Mouse (Mus musculus): ENCODE data around the gene Sept9. TPM values are rescaled to one million over a fixed set of nuclear protein-coding genes. Genes with fewer than 3 reads are reported as not detected.
A peak's percentile ranks its signal among the peaks of the same experiment; 100 is the strongest.

The Sept9 gene
- polyA plus RNA-seq, 2 experiments: 78.7 to 125 TPM

- Histone ChIP-seq H3K9ac (ENCODE audit: low read depth, low read length, severe bottlenecking) (no peak overlapping the region), H3K27ac (replicated peaks; ENCODE audit: low read depth, low read length) (no peak overlapping the region), H3K4me1 (ENCODE audit: control insufficient read depth, insufficient read depth, low read length) (peaks cover 7% of the 10 kb centered on the region), H3K4me2 (replicated peaks; ENCODE audit: low read depth, low read length, severe bottlenecking) (no peak overlapping the region), H3K9me3 (ENCODE audit: control insufficient read depth, low read length) (no peaks in the 10 kb centered on the region), H3K4me3 (replicated peaks; ENCODE audit: low read length) (no peak overlapping the region), H3K27me3 (ENCODE audit: control insufficient read depth, insufficient read depth, low read length) (no peaks in the 10 kb centered on the region), H3K36me3 (ENCODE audit: control insufficient read depth, insufficient read depth, low read length) (peaks cover 31% of the 10 kb centered on the region)
- no peak for TF ChIP-seq POLR2A (IDR thresholded peaks at IDR 0.05; ENCODE audit: borderline replicate concordance, extremely low read depth, insufficient read depth, insufficient read length)
- 91% methylated on average over 30 of the region's 30 CpGs for WGBS
- no peak for DNase-seq (ENCODE audit: low spot score)
- no peak for ATAC-seq (ENCODE audit: low FRiP score, low read depth)
Measured at GRCm38 (mm10) chr11:117291271-117292059, 92.0 kb downstream of the Sept9 start.

DNA sequence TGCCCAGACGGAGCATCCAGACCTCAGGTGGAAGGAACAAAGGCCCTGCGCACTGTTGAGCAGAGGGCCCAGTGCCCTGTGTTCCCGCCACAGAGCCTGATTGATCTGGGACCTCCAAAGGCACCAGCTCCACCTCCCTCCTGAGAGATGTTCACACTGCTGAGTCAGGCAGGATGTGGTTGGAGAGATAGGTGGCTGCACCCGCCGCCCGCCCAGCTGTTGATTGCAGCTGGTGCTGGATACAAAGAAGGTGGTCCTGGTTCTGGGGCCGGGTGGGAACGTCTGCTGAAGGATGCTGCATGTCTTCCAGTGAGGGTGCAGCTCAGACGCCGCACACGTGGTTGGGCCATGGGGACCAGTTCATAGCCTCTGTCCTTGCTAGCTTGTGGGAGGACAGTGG, 93.0 kb downstream of the Sept9 start:
- no peak overlapping the region for H3K4me3 ChIP-seq (replicated peaks; ENCODE audit: low read length)
- TF ChIP-seq POLR2A (IDR thresholded peaks at IDR 0.05; ENCODE audit: borderline replicate concordance, extremely low read depth, insufficient read depth, insufficient read length): no peak
- no peak overlapping the region for H3K9ac ChIP-seq (ENCODE audit: low read depth, low read length, severe bottlenecking)
- no peaks in the 10 kb centered on the region for H3K27me3 ChIP-seq (ENCODE audit: control insufficient read depth, insufficient read depth, low read length)
- WGBS: 75% methylated on average over 11 of the region's 11 CpGs
- DNase-seq (ENCODE audit: low spot score): no peak
- no peak overlapping the region for H3K4me2 ChIP-seq (replicated peaks; ENCODE audit: low read depth, low read length, severe bottlenecking)
- H3K4me1 ChIP-seq (ENCODE audit: control insufficient read depth, insufficient read depth, low read length): peaks cover 4% of the 10 kb centered on the region
- no peak overlapping the region for H3K27ac ChIP-seq (replicated peaks; ENCODE audit: low read depth, low read length)
- peaks cover 41% of the 10 kb centered on the region for H3K36me3 ChIP-seq (ENCODE audit: control insufficient read depth, insufficient read depth, low read length)
- H3K9me3 ChIP-seq (ENCODE audit: control insufficient read depth, low read length): no peaks in the 10 kb centered on the region
- ATAC-seq (ENCODE audit: low FRiP score, low read depth): no peak

DNA sequence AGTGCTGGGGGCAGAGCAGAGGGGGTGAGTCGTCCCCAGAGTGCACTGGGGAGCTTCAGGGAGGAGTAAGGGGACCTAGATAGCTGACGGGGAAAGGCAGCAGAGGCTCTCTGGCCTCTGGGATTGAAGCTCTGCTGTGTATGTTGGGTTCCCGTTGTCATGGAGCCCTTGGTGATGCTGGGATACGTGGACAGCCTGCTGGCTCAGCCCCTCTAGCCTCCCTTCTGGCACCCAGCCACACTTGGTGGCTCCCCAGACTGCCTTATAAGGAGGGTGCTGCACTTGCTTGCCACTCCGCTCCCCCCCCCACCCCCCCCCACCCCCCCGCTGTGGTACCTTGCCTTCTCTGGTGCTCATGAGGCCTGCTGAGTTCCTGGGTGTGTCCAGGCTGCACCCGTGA, 95.8 kb downstream of the Sept9 start:
- H3K9me3 ChIP-seq (ENCODE audit: control insufficient read depth, low read length): no peaks in the 10 kb centered on the region
- H3K9ac ChIP-seq (ENCODE audit: low read depth, low read length, severe bottlenecking): no peak overlapping the region
- DNase-seq (ENCODE audit: low spot score): no peak
- no peak overlapping the region for H3K4me3 ChIP-seq (replicated peaks; ENCODE audit: low read length)
- H3K36me3 ChIP-seq (ENCODE audit: control insufficient read depth, insufficient read depth, low read length): peaks cover 34% of the 10 kb centered on the region
- H3K4me2 ChIP-seq (replicated peaks; ENCODE audit: low read depth, low read length, severe bottlenecking): no peak overlapping the region
- no peak for TF ChIP-seq POLR2A (IDR thresholded peaks at IDR 0.05; ENCODE audit: borderline replicate concordance, extremely low read depth, insufficient read depth, insufficient read length)
- 78% methylated on average over 6 of the region's 7 CpGs for WGBS
- H3K27ac ChIP-seq (replicated peaks; ENCODE audit: low read depth, low read length): no peak overlapping the region
- no peak for ATAC-seq (ENCODE audit: low FRiP score, low read depth)
- H3K27me3 ChIP-seq (ENCODE audit: control insufficient read depth, insufficient read depth, low read length): no peaks in the 10 kb centered on the region
- H3K4me1 ChIP-seq (ENCODE audit: control insufficient read depth, insufficient read depth, low read length): peaks cover 4% of the 10 kb centered on the region; the same call in 1 of the 2 replicates

DNA sequence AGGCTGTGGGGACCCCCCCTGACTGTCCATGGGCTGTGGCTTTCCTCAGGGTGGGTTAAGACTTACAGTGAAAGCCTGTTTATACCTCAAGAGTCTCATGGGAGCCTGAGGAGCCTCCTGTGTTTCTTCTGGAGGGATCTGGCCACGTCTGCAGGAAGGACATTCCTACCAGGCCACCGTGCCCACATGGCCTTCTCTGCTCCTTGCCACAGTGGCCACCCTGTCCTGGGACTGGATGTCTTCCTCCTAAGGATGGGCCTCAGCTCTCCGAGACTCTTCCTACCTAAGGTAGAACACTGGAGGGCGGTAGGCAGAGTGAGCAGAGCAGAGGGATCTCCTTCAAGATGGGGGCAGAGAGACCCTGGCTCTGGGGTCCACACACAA, 96.6 kb downstream of the Sept9 start:
- TF ChIP-seq POLR2A (IDR thresholded peaks at IDR 0.05; ENCODE audit: borderline replicate concordance, extremely low read depth, insufficient read depth, insufficient read length): no peak
- peaks cover 4% of the 10 kb centered on the region; the same call in 1 of the 2 replicates for H3K4me1 ChIP-seq (ENCODE audit: control insufficient read depth, insufficient read depth, low read length)
- H3K9me3 ChIP-seq (ENCODE audit: control insufficient read depth, low read length): no peaks in the 10 kb centered on the region
- H3K27me3 ChIP-seq (ENCODE audit: control insufficient read depth, insufficient read depth, low read length): no peaks in the 10 kb centered on the region
- H3K27ac ChIP-seq (replicated peaks; ENCODE audit: low read depth, low read length): peak overlapping the region; percentile 65
- no peak overlapping the region for H3K4me2 ChIP-seq (replicated peaks; ENCODE audit: low read depth, low read length, severe bottlenecking)
- 64% methylated on average over 4 of the region's 4 CpGs for WGBS
- no peak for ATAC-seq (ENCODE audit: low FRiP score, low read depth)
- no peak overlapping the region for H3K9ac ChIP-seq (ENCODE audit: low read depth, low read length, severe bottlenecking)
- H3K36me3 ChIP-seq (ENCODE audit: control insufficient read depth, insufficient read depth, low read length): peaks cover 25% of the 10 kb centered on the region
- DNase-seq (ENCODE audit: low spot score): no peak
- H3K4me3 ChIP-seq (replicated peaks; ENCODE audit: low read length): no peak overlapping the region

DNA sequence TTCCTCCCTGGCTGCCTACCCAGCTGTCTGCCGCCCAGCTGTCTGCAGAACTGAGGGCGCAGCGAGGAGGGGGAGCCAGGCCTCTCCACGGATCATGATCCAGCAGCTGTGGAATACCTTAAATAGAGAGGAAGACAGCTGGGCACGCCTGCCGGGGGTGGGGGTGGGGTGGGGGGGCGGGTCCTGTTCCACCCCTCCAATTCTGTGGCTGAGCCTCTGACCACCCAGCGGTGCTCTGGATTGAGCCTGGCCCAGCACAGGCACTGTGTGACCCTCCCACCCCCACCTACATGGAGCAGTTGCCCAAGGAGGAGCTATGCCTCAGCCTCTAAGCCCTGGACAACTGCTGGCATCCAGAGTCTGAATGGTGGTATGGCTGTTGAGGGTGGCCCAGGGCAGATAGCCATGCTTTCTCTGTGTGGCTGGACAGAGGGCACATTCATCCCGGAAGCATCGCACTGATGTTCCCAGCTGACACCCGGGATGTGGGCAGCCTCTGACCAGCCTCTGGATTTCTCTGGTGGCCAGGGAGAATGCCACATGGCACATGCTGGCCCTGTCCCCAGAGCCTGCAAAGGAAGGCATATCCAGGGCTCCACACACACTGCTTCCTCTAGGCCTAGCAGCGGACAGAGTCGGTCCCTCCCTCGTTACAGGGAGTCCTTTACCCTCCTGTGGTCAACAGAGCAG, 97.2 kb downstream of the Sept9 start:
- Histone ChIP-seq H3K4me3 (replicated peaks; ENCODE audit: low read length) (no peak overlapping the region), H3K4me2 (replicated peaks; ENCODE audit: low read depth, low read length, severe bottlenecking) (no peak overlapping the region), H3K36me3 (ENCODE audit: control insufficient read depth, insufficient read depth, low read length) (peaks cover 20% of the 10 kb centered on the region), H3K27me3 (ENCODE audit: control insufficient read depth, insufficient read depth, low read length) (no peaks in the 10 kb centered on the region), H3K4me1 (ENCODE audit: control insufficient read depth, insufficient read depth, low read length) (peaks cover 4% of the 10 kb centered on the region; the same call in 1 of the 2 replicates), H3K9me3 (ENCODE audit: control insufficient read depth, low read length) (no peaks in the 10 kb centered on the region), H3K9ac (ENCODE audit: low read depth, low read length, severe bottlenecking) (no peak overlapping the region), H3K27ac (replicated peaks; ENCODE audit: low read depth, low read length) (peak overlapping the region; percentile 65)
- TF ChIP-seq POLR2A (IDR thresholded peaks at IDR 0.05; ENCODE audit: borderline replicate concordance, extremely low read depth, insufficient read depth, insufficient read length): no peak
- DNase-seq (ENCODE audit: low spot score) (no peak), ATAC-seq (ENCODE audit: low FRiP score, low read depth) (peak; percentile 86)
- WGBS: 77% methylated on average over 12 of the region's 14 CpGs
